ENCODE assay signal across 26 mouse cellular contexts in the genomic region with DNA sequence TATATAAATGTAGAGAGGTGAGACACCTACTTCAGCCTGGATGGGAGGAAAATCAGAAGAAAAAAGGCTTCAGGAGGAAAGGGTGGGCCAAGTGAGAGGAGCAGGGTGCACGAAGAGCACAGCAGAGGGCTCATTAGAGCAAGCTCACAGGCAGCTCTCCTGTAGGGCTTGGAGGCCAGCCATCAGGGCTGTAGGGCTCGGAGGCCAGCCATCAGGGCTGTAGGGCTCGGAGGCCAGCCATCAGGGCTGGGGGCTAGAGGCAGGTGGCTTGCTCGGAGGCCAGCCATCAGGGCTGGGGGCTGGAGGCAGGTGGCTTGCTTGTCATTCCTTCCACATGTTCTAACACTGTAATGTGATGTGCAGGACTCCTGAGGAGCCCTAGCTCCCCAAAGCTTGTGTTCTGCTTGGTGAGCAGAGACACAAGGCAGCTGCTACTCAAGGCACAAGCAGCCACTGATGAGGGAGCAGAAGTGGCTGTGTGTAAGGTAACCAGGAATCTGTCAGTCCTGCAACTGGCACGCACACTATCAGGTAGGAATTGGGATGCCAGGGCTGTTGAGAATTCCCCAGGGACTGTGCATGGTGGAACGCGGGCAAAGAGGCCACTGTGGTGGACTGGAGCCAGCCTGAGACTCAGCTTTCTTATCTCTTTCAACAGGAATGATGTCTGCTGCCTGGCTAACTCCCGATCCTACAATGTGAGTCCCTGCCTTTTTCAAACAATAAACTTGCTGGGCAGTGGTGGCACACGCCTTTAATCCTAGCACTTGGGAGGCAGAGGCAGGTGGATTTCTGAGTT. TPM values are rescaled to one million over a fixed set of nuclear protein-coding genes. Genes with fewer than 3 reads are reported as not detected.
A peak's percentile ranks its signal among the peaks of the same experiment; 100 is the strongest.
DNase-seq lines count a peak whose midpoint lies in the region; ATAC-seq lines count a peak whose summit lies in the region.
"Had no signal": no experiment of that assay in that cellular context is flagged by ENCODE, and none has a peak within 500 bp of the region (broad histone marks: within the 10 kb centered on the region; RNA-seq: fewer than 3 reads in every experiment).

No protein-coding gene starts in this region.

- H3K27ac ChIP-seq in heart, embryonic 12.5 days (ENCODE audit: poor library complexity, severe bottlenecking): peak overlapping the region; percentile 50
- H3K27ac ChIP-seq in hindbrain, embryonic 12.5 days: no peak overlapping the region
- no peak overlapping the region for H3K27ac ChIP-seq in hindbrain, embryonic 11.5 days (ENCODE audit: low read depth, low read length)
- H3K27ac ChIP-seq: embryonic facial prominence, embryonic 12.5 days; hindbrain, embryonic 15.5 days; kidney, embryonic 15.5 days; left cerebral cortex, adult 2 months; limb, embryonic 12.5 days; midbrain, embryonic 15.5 days had no signal

- 0 out of 2 replicates have a peak, but pooled peaks cover 2% of the 10 kb centered on the region for H3K36me3 ChIP-seq in heart, embryonic 12.5 days
- H3K36me3 ChIP-seq in hindbrain, embryonic 12.5 days: no peaks in the 10 kb centered on the region; the same call in 1 of the 2 replicates
- H3K36me3 ChIP-seq in hindbrain, embryonic 11.5 days (ENCODE audit: control insufficient read depth, insufficient read depth, low read length): no peaks in the 10 kb centered on the region
- H3K36me3 ChIP-seq in megakaryocyte, embryonic 14.5 days (replicated peaks; ENCODE audit: low read length): peaks cover 3% of the 10 kb centered on the region
- H3K36me3 ChIP-seq: hindbrain, embryonic 15.5 days; kidney, embryonic 15.5 days; limb, embryonic 12.5 days; midbrain, embryonic 15.5 days had no signal

- no peak overlapping the region for H3K4me2 ChIP-seq in heart, embryonic 12.5 days
- no peak overlapping the region for H3K4me2 ChIP-seq in hindbrain, embryonic 12.5 days (replicated peaks)
- H3K4me2 ChIP-seq in hindbrain, embryonic 11.5 days (replicated peaks; ENCODE audit: low read depth, low read length): no peak overlapping the region
- H3K4me2 ChIP-seq: embryonic facial prominence, embryonic 12.5 days; hindbrain, embryonic 15.5 days; kidney, embryonic 15.5 days; limb, embryonic 12.5 days; midbrain, embryonic 15.5 days had no signal

- ATAC-seq in heart, embryonic 12.5 days (ENCODE audit: insufficient number of reproducible peaks, low FRiP score): no peak
- ATAC-seq in hindbrain, embryonic 12.5 days (ENCODE audit: low FRiP score): no peak
- ATAC-seq in hindbrain, embryonic 11.5 days (ENCODE audit: low FRiP score): no peak
- no peak for ATAC-seq in megakaryocyte, adult 5-6 weeks (ENCODE audit: poor library complexity, severe bottlenecking)
- ATAC-seq: forebrain, embryonic 16.5 days; intestine, postnatal 0 days; midbrain, embryonic 15.5 days had no signal

- DNase-seq in adrenal gland, postnatal 36 days: peak; percentile 55 to 57
- DNase-seq in adrenal gland, adult 8-10 months: no peak
- no peak for DNase-seq in heart, postnatal 25 days (ENCODE audit: low spot score)
- DNase-seq in hindbrain, embryonic 11.5 days (ENCODE audit: low spot score): no peak
- DNase-seq: gastrocnemius, postnatal 25 days; kidney, postnatal 4 days; layer of hippocampus, adult 9-11 months; lung, adult 18-20 months; lung, postnatal 14 days; right cerebral cortex, postnatal 14 days; thymus, postnatal 25 days had no signal

- H3K9ac ChIP-seq in heart, embryonic 12.5 days: peak overlapping the region; percentile 1; the same call in 1 of the 2 replicates
- peak overlapping the region; percentile 29; the same call in 1 of the 2 replicates for H3K9ac ChIP-seq in hindbrain, embryonic 12.5 days
- no peak overlapping the region for H3K9ac ChIP-seq in hindbrain, embryonic 11.5 days (ENCODE audit: low read depth, low read length)
- H3K9ac ChIP-seq: embryonic facial prominence, embryonic 12.5 days; hindbrain, embryonic 15.5 days; kidney, embryonic 15.5 days; midbrain, embryonic 15.5 days had no signal

- 47% methylated on average over 9 of the region's 9 CpGs for WGBS in heart, embryonic 12.5 days
- 88% methylated on average over 9 of the region's 9 CpGs for WGBS in hindbrain, embryonic 12.5 days
- 84% methylated on average over 9 of the region's 9 CpGs for WGBS in hindbrain, embryonic 11.5 days

- H3K4me3 ChIP-seq in heart, embryonic 12.5 days: no peak overlapping the region
- H3K4me3 ChIP-seq in hindbrain, embryonic 12.5 days: no peak overlapping the region
- H3K4me3 ChIP-seq in hindbrain, embryonic 11.5 days (ENCODE audit: low read depth, low read length): no peak overlapping the region
- peak overlapping the region; percentile 24 for H3K4me3 ChIP-seq in megakaryocyte, embryonic 14.5 days (replicated peaks)
- H3K4me3 ChIP-seq: embryonic facial prominence, embryonic 12.5 days; erythroblast, embryonic 14.5 days; hindbrain, embryonic 15.5 days; kidney, embryonic 15.5 days; left cerebral cortex, adult 2 months; limb, embryonic 12.5 days; midbrain, embryonic 15.5 days; myocyte had no signal

- H3K4me1 ChIP-seq in heart, embryonic 12.5 days (replicated peaks): peaks cover 40% of the 10 kb centered on the region
- peaks cover 26% of the 10 kb centered on the region for H3K4me1 ChIP-seq in hindbrain, embryonic 12.5 days
- H3K4me1 ChIP-seq in hindbrain, embryonic 11.5 days (replicated peaks; ENCODE audit: control insufficient read depth, insufficient read depth, low read length): peaks cover 9% of the 10 kb centered on the region; the same call in 1 of the 2 replicates
- H3K4me1 ChIP-seq in megakaryocyte, embryonic 14.5 days: peaks cover 84% of the 10 kb centered on the region

- H3K9me3 ChIP-seq in heart, embryonic 12.5 days (replicated peaks): no peaks in the 10 kb centered on the region
- H3K9me3 ChIP-seq in hindbrain, embryonic 12.5 days (replicated peaks): no peaks in the 10 kb centered on the region
- H3K9me3 ChIP-seq in hindbrain, embryonic 11.5 days (ENCODE audit: control insufficient read depth, low read length): no peaks in the 10 kb centered on the region
- H3K9me3 ChIP-seq in megakaryocyte, embryonic 14.5 days: no peaks in the 10 kb centered on the region
- H3K9me3 ChIP-seq: embryonic facial prominence, embryonic 12.5 days; G1E; hindbrain, embryonic 15.5 days; kidney, embryonic 15.5 days; limb, embryonic 12.5 days; midbrain, embryonic 15.5 days had no signal

- H3K27me3 ChIP-seq in heart, embryonic 12.5 days (replicated peaks): no peaks in the 10 kb centered on the region
- no peaks in the 10 kb centered on the region for H3K27me3 ChIP-seq in hindbrain, embryonic 12.5 days
- no peaks in the 10 kb centered on the region for H3K27me3 ChIP-seq in hindbrain, embryonic 11.5 days (ENCODE audit: control insufficient read depth, insufficient read depth, low read length)
- H3K27me3 ChIP-seq in megakaryocyte, embryonic 14.5 days (replicated peaks): no peaks in the 10 kb centered on the region
- H3K27me3 ChIP-seq: embryonic facial prominence, embryonic 12.5 days; hindbrain, embryonic 15.5 days; kidney, embryonic 15.5 days; limb, embryonic 12.5 days; midbrain, embryonic 15.5 days had no signal

- intact Hi-C loops in heart, postnatal 25 days (cut with DNase I): loop anchor here (5.0 kb wide), 1 partner anchor 35 kb away; a partner anchor contains a TSS

RNA-seq across cellular contexts. Expression of a gene that starts 3.7 kb away (rescaled TPM):
- 10 to 100 TPM; 27.6 to 37.5 TPM for total RNA-seq in adrenal gland, postnatal 36 days (2021)
- total RNA-seq in adrenal gland, adult 8-10 months (2022): 10 to 100 TPM; 29.2 to 53.0 (median 46.7) TPM
- 52.9 and 55.7 TPM in 2 replicates for polyA plus RNA-seq in heart, embryonic 12.5 days (2016; fragmentation: Nextera tagmentation; extraction: Ambion mirVana)
- total RNA-seq in heart, postnatal 25 days (2021): 10 to 100 TPM; 16.5 to 16.8 TPM
- 64.8 and 68.2 TPM in 2 replicates for polyA plus RNA-seq in hindbrain, embryonic 12.5 days (2016; fragmentation: Nextera tagmentation; extraction: Ambion mirVana)
- polyA plus RNA-seq in hindbrain, embryonic 11.5 days (2014; fragmentation: Nextera tagmentation; extraction: Ambion mirVana): 42.2 and 45.7 TPM in 2 replicates
- polyA plus RNA-seq in megakaryocyte, embryonic 14.5 days (2012; ENCODE audit: insufficient read depth, low replicate concordance): 108 and 492 TPM in 2 replicates
- total RNA-seq in megakaryocyte, adult 5-6 weeks (2015): 21.0 and 26.7 TPM in 2 replicates
- 21.0 and 25.0 TPM in 2 replicates for total RNA-seq in megakaryocyte, adult 5-6 weeks (2017)

RNA-seq across cellular contexts. Expression of a gene that starts 8.4 kb away (rescaled TPM):
- total RNA-seq in adrenal gland, postnatal 36 days (2021): 1 to 10 TPM; 2.0 to 2.8 TPM
- total RNA-seq in adrenal gland, adult 8-10 months (2022): 1 to 10 TPM; 3.6 to 6.8 (median 5.2) TPM
- 2.5 and 3.6 TPM in 2 replicates for polyA plus RNA-seq in heart, embryonic 12.5 days (2016; fragmentation: Nextera tagmentation; extraction: Ambion mirVana)
- 10 to 100 TPM; 33.5 to 34.1 TPM for total RNA-seq in heart, postnatal 25 days (2021)
- polyA plus RNA-seq in hindbrain, embryonic 12.5 days (2016; fragmentation: Nextera tagmentation; extraction: Ambion mirVana): 4.7 and 5.0 TPM in 2 replicates
- 2.8 and 3.3 TPM in 2 replicates for polyA plus RNA-seq in hindbrain, embryonic 11.5 days (2014; fragmentation: Nextera tagmentation; extraction: Ambion mirVana)
- polyA plus RNA-seq in megakaryocyte, embryonic 14.5 days (2012; ENCODE audit: insufficient read depth, low replicate concordance): 1.3 and 5.6 TPM in 2 replicates
- 3.9 and 4.7 TPM in 2 replicates for total RNA-seq in megakaryocyte, adult 5-6 weeks (2015)
- 1.3 and 2.0 TPM in 2 replicates for total RNA-seq in megakaryocyte, adult 5-6 weeks (2017)
- polyA plus RNA-seq: erythroblast, embryonic 14.5 days had no signal

RNA-seq across cellular contexts. Expression of a gene that starts 13.5 kb away (rescaled TPM):
- total RNA-seq in adrenal gland, postnatal 36 days (2021): 1 to 10 TPM; 1.4 to 3.1 TPM
- total RNA-seq in adrenal gland, adult 8-10 months (2022): 1 to 10 TPM; 2.2 to 4.4 (median 3.4) TPM
- polyA plus RNA-seq in heart, embryonic 12.5 days (2016; fragmentation: Nextera tagmentation; extraction: Ambion mirVana): 0.73 and 1.1 TPM in 2 replicates
- 1 to 10 TPM in 1 of 2 experiments, under 1 TPM in 1; 0.94 to 1.5 TPM for total RNA-seq in heart, postnatal 25 days (2021)
- polyA plus RNA-seq in hindbrain, embryonic 12.5 days (2016; fragmentation: Nextera tagmentation; extraction: Ambion mirVana): 1.0 and 1.2 TPM in 2 replicates
- 1.0 and 1.1 TPM in 2 replicates for polyA plus RNA-seq in hindbrain, embryonic 11.5 days (2014; fragmentation: Nextera tagmentation; extraction: Ambion mirVana)
- polyA plus RNA-seq in megakaryocyte, embryonic 14.5 days (2012; ENCODE audit: insufficient read depth, low replicate concordance): 777 and 793 TPM in 2 replicates
- total RNA-seq in megakaryocyte, adult 5-6 weeks (2015): 30.5 and 42.1 TPM in 2 replicates
- total RNA-seq in megakaryocyte, adult 5-6 weeks (2017): 43.9 and 44.8 TPM in 2 replicates
- polyA plus RNA-seq: forebrain, embryonic 16.5 days had no signal

RNA-seq across cellular contexts. Expression of a gene that starts 18.5 kb away (rescaled TPM):
- total RNA-seq in adrenal gland, postnatal 36 days (2021): 100 to 1,000 TPM; 171 to 195 TPM
- total RNA-seq in adrenal gland, adult 8-10 months (2022): 100 to 1,000 TPM; 174 to 210 (median 184) TPM
- polyA plus RNA-seq in heart, embryonic 12.5 days (2016; fragmentation: Nextera tagmentation; extraction: Ambion mirVana): 115 and 122 TPM in 2 replicates
- total RNA-seq in heart, postnatal 25 days (2021): 10 to 100 TPM; 53.4 to 57.6 TPM
- 128 and 131 TPM in 2 replicates for polyA plus RNA-seq in hindbrain, embryonic 12.5 days (2016; fragmentation: Nextera tagmentation; extraction: Ambion mirVana)
- 119 and 123 TPM in 2 replicates for polyA plus RNA-seq in hindbrain, embryonic 11.5 days (2014; fragmentation: Nextera tagmentation; extraction: Ambion mirVana)
- 110 and 364 TPM in 2 replicates for polyA plus RNA-seq in megakaryocyte, embryonic 14.5 days (2012; ENCODE audit: insufficient read depth, low replicate concordance)
- 279 and 345 TPM in 2 replicates for total RNA-seq in megakaryocyte, adult 5-6 weeks (2015)
- total RNA-seq in megakaryocyte, adult 5-6 weeks (2017): 142 and 161 TPM in 2 replicates

RNA-seq across cellular contexts. Expression of a gene that starts 23.0 kb away (rescaled TPM):
- under 1 TPM; 0.30 to 0.40 TPM for total RNA-seq in adrenal gland, postnatal 36 days (2021)
- under 1 TPM; 0.23 to 0.59 (median 0.39) TPM for total RNA-seq in adrenal gland, adult 8-10 months (2022)
- polyA plus RNA-seq in heart, embryonic 12.5 days (2016; fragmentation: Nextera tagmentation; extraction: Ambion mirVana): 0.13 TPM in 1 of 2 replicates, not detected in the other
- total RNA-seq in heart, postnatal 25 days (2021): under 1 TPM in 1 of 2 experiments, not detected in 1; 0.31 TPM
- polyA plus RNA-seq in hindbrain, embryonic 12.5 days (2016; fragmentation: Nextera tagmentation; extraction: Ambion mirVana): 0.16 and 0.39 TPM in 2 replicates
- not detected in 2 replicates for polyA plus RNA-seq in hindbrain, embryonic 11.5 days (2014; fragmentation: Nextera tagmentation; extraction: Ambion mirVana)
- 0.51 and 1.2 TPM in 2 replicates for polyA plus RNA-seq in megakaryocyte, embryonic 14.5 days (2012; ENCODE audit: insufficient read depth, low replicate concordance)
- 0.14 and 0.22 TPM in 2 replicates for total RNA-seq in megakaryocyte, adult 5-6 weeks (2015)
- not detected in 2 replicates for total RNA-seq in megakaryocyte, adult 5-6 weeks (2017)
- total RNA-seq: gastrocnemius, postnatal 25 days had no signal
- polyA plus RNA-seq: embryonic facial prominence, embryonic 12.5 days had no signal

Comparison
In these comparisons a context has a peak if more than half of its experiments do, and no peak if none do; other contexts are left out.
1. DNase-seq: peak in adrenal gland, postnatal 36 days (2 of 2); none in adrenal gland, adult 8-10 months (single experiment), heart, postnatal 25 days (single experiment) and hindbrain, embryonic 11.5 days (single experiment).
2. RNA of a gene that starts 8.4 kb away (total RNA-seq): 33.5 to 34.1 TPM in heart, postnatal 25 days; 3.6 to 6.8 TPM in adrenal gland, adult 8-10 months, 1.3 to 4.7 TPM in megakaryocyte, adult 5-6 weeks and 2.0 to 2.8 TPM in adrenal gland, postnatal 36 days; every median in the first group is over 4 times any median in the second.
3. RNA of a gene that starts 13.5 kb away (total RNA-seq): 30.5 to 44.8 TPM in megakaryocyte, adult 5-6 weeks; 2.2 to 4.4 TPM in adrenal gland, adult 8-10 months, 1.4 to 3.1 TPM in adrenal gland, postnatal 36 days and 0.94 to 1.5 TPM in heart, postnatal 25 days; every median in the first group is over 4 times any median in the second.